Mouse (Mus musculus): ENCODE data around the gene Tmem191c. TPM values are rescaled to one million over a fixed set of nuclear protein-coding genes. Genes with fewer than 3 reads are reported as not detected.
"Not testable (repeated sequence)": the region's sequence is repeated elsewhere in the genome, so short reads cannot be mapped to it uniquely, and the experiment has no call there.

Tmem191c gene
- 18.2 and 19.2 TPM in 2 replicates for polyA plus RNA-seq (2015; fragmentation: Nextera tagmentation; extraction: Ambion mirVana)

GRCm38 (mm10) chr16:17275721-17276120, at the start of gene Tmem191c:
TSS of gene Tmem191c (plus strand) at chr16:17276077.
- no peak for ATAC-seq (ENCODE audit: insufficient read depth, low FRiP score, low read depth)
- WGBS = 55% methylated on average over 7 of the region's 7 CpGs
- peak within 1 kb of the TSS; percentile 63 for H3K4me3 ChIP-seq (replicated peaks)
- no peaks in the 10 kb centered on the region for H3K36me3 ChIP-seq
- peak within 1 kb of the TSS; percentile 96 for H3K4me2 ChIP-seq
- H3K27me3 ChIP-seq (replicated peaks) = peaks cover 18% of the 10 kb centered on the region
- H3K4me1 ChIP-seq = peaks cover 19% of the 10 kb centered on the region
- H3K9ac ChIP-seq = peak within 1 kb of the TSS; percentile 33; the same call in 1 of the 2 replicates
- peak within 1 kb of the TSS; percentile 77 for H3K27ac ChIP-seq
- H3K9me3 ChIP-seq = no peaks in the 10 kb centered on the region

GRCm38 (mm10) chr16:17226496-17226895, 49.4 kb upstream of the Tmem191c start:
- Histone ChIP-seq H3K27me3 (replicated peaks) (no peaks in the 10 kb centered on the region), H3K9me3 (no peaks in the 10 kb centered on the region), H3K27ac (no peak overlapping the region), H3K4me1 (no peaks in the 10 kb centered on the region), H3K36me3 (no peaks in the 10 kb centered on the region), H3K4me3 (replicated peaks) (no peak overlapping the region), H3K9ac (no peak overlapping the region), H3K4me2 (no peak overlapping the region)
- ATAC-seq (ENCODE audit: insufficient read depth, low FRiP score, low read depth) = no peak

- H3K9ac ChIP-seq; H3K4me2 ChIP-seq; H3K9me3 ChIP-seq; H3K36me3 ChIP-seq; H3K27me3 ChIP-seq (replicated peaks); ATAC-seq (ENCODE audit: insufficient read depth, low FRiP score, low read depth); H3K4me3 ChIP-seq (replicated peaks); H3K27ac ChIP-seq: not testable (repeated sequence)
- 93% methylated on average over 2 of the region's 2 CpGs for WGBS
- H3K4me1 ChIP-seq = peaks cover 25% of the 10 kb centered on the region
Measured at GRCm38 (mm10) chr16:17231523-17231922, 44.4 kb upstream of the Tmem191c start.

GRCm38 (mm10) chr16:17232794-17233701, 42.8 kb upstream of the Tmem191c start, which contains the start of gene Hic2:
TSS of gene Hic2 (plus strand) at chr16:17233572.
- peak within 1 kb of the TSS; percentile 83 for H3K4me2 ChIP-seq
- no peaks in the 10 kb centered on the region for H3K36me3 ChIP-seq
- no peaks in the 10 kb centered on the region for H3K27me3 ChIP-seq (replicated peaks)
- peak within 1 kb of the TSS; percentile 83 for H3K9ac ChIP-seq
- ATAC-seq (ENCODE audit: insufficient read depth, low FRiP score, low read depth) = peak; percentile 94
- peak within 1 kb of the TSS; percentile 91 for H3K27ac ChIP-seq
- H3K4me3 ChIP-seq (replicated peaks) = peak within 1 kb of the TSS; percentile 95
- H3K4me1 ChIP-seq = peaks cover 25% of the 10 kb centered on the region
- 2% methylated on average over 54 of the region's 59 CpGs for WGBS
- no peaks in the 10 kb centered on the region for H3K9me3 ChIP-seq

GRCm38 (mm10) chr16:17233702-17234498, 42.0 kb upstream of the Tmem191c start:
- Histone ChIP-seq H3K9ac (peak overlapping the region; percentile 83), H3K4me3 (replicated peaks) (peak overlapping the region; percentile 95), H3K27ac (peak overlapping the region; percentile 91), H3K4me2 (peak overlapping the region; percentile 83), H3K4me1 (peaks cover 25% of the 10 kb centered on the region), H3K9me3 (no peaks in the 10 kb centered on the region), H3K27me3 (replicated peaks) (no peaks in the 10 kb centered on the region), H3K36me3 (no peaks in the 10 kb centered on the region)
- peak; percentile 16 for ATAC-seq (ENCODE audit: insufficient read depth, low FRiP score, low read depth)
- WGBS = under 1% methylated on average over 58 of the region's 62 CpGs

GRCm38 (mm10) chr16:17234499-17234895, 41.4 kb upstream of the Tmem191c start:
- H3K4me1 ChIP-seq = peaks cover 30% of the 10 kb centered on the region
- H3K27ac ChIP-seq = peak overlapping the region; percentile 91
- ATAC-seq (ENCODE audit: insufficient read depth, low FRiP score, low read depth) = no peak
- H3K27me3 ChIP-seq (replicated peaks) = no peaks in the 10 kb centered on the region
- H3K9me3 ChIP-seq = no peaks in the 10 kb centered on the region
- peak overlapping the region; percentile 95 for H3K4me3 ChIP-seq (replicated peaks)
- WGBS = 0% methylated on average over 12 of the region's 12 CpGs
- peak overlapping the region; percentile 83 for H3K9ac ChIP-seq
- H3K4me2 ChIP-seq = peak overlapping the region; percentile 83
- H3K36me3 ChIP-seq = no peaks in the 10 kb centered on the region

- no peak for ATAC-seq (ENCODE audit: insufficient read depth, low FRiP score, low read depth)
- no peaks in the 10 kb centered on the region for H3K9me3 ChIP-seq
- peaks cover 35% of the 10 kb centered on the region for H3K4me1 ChIP-seq
- peak overlapping the region; percentile 83 for H3K4me2 ChIP-seq
- H3K27ac ChIP-seq = peak overlapping the region; percentile 91
- H3K27me3 ChIP-seq (replicated peaks) = no peaks in the 10 kb centered on the region
- peak overlapping the region; percentile 83; the same call in 1 of the 2 replicates for H3K9ac ChIP-seq
- WGBS = 26% methylated on average over 9 of the region's 9 CpGs
- H3K36me3 ChIP-seq = no peaks in the 10 kb centered on the region
- H3K4me3 ChIP-seq (replicated peaks) = peak overlapping the region; percentile 95
Measured at GRCm38 (mm10) chr16:17234916-17235665, 40.8 kb upstream of the Tmem191c start.

GRCm38 (mm10) chr16:17237634-17238033, 38.2 kb upstream of the Tmem191c start:
- ATAC-seq (ENCODE audit: insufficient read depth, low FRiP score, low read depth) = no peak
- Histone ChIP-seq H3K9ac (no peak overlapping the region), H3K4me2 (no peak overlapping the region), H3K4me3 (replicated peaks) (no peak overlapping the region), H3K27me3 (replicated peaks) (no peaks in the 10 kb centered on the region), H3K4me1 (peaks cover 38% of the 10 kb centered on the region), H3K9me3 (no peaks in the 10 kb centered on the region), H3K27ac (no peak overlapping the region), H3K36me3 (no peaks in the 10 kb centered on the region)
- WGBS = 72% methylated on average over 3 of the region's 3 CpGs

GRCm38 (mm10) chr16:17239409-17239808, 36.5 kb upstream of the Tmem191c start:
- Histone ChIP-seq H3K4me1 (peaks cover 38% of the 10 kb centered on the region), H3K27ac (peak overlapping the region; percentile 21; the same call in 1 of the 2 replicates), H3K36me3 (no peaks in the 10 kb centered on the region), H3K4me2 (no peak overlapping the region), H3K9me3 (no peaks in the 10 kb centered on the region), H3K27me3 (replicated peaks) (no peaks in the 10 kb centered on the region), H3K9ac (no peak overlapping the region), H3K4me3 (replicated peaks) (no peak overlapping the region)
- no peak for ATAC-seq (ENCODE audit: insufficient read depth, low FRiP score, low read depth)
- WGBS = 49% methylated on average over 2 of the region's 2 CpGs

GRCm38 (mm10) chr16:17243731-17244130, 32.1 kb upstream of the Tmem191c start:
- no peaks in the 10 kb centered on the region for H3K27me3 ChIP-seq (replicated peaks)
- 27% methylated on average over 1 of the region's 1 CpGs for WGBS
- no peak overlapping the region for H3K4me3 ChIP-seq (replicated peaks)
- no peak overlapping the region for H3K9ac ChIP-seq
- H3K27ac ChIP-seq = no peak overlapping the region
- H3K4me1 ChIP-seq = peaks cover 21% of the 10 kb centered on the region
- no peak overlapping the region for H3K4me2 ChIP-seq
- no peaks in the 10 kb centered on the region for H3K36me3 ChIP-seq
- no peaks in the 10 kb centered on the region for H3K9me3 ChIP-seq
- peak; percentile 29; the same call in 1 of the 2 replicates for ATAC-seq (ENCODE audit: insufficient read depth, low FRiP score, low read depth)

GRCm38 (mm10) chr16:17244996-17245395, 30.9 kb upstream of the Tmem191c start:
- WGBS = 78% methylated on average over 1 of the region's 1 CpGs
- Histone ChIP-seq H3K27ac (no peak overlapping the region), H3K9ac (no peak overlapping the region), H3K9me3 (no peaks in the 10 kb centered on the region), H3K27me3 (replicated peaks) (no peaks in the 10 kb centered on the region), H3K36me3 (no peaks in the 10 kb centered on the region), H3K4me1 (peaks cover 12% of the 10 kb centered on the region; the same call in 1 of the 2 replicates), H3K4me2 (no peak overlapping the region), H3K4me3 (replicated peaks) (no peak overlapping the region)
- no peak for ATAC-seq (ENCODE audit: insufficient read depth, low FRiP score, low read depth)
